Comparison of ENCODE assay signal across 8 mouse cellular contexts in genomic region chr4:127319613-127320012, GRCm38 (mm10). TPM values are rescaled to one million over a fixed set of nuclear protein-coding genes. Genes with fewer than 3 reads are reported as not detected.
DNase-seq lines count a peak whose midpoint lies in the region; ATAC-seq and TF ChIP-seq lines count a peak whose summit lies in the region.

No protein-coding gene starts in this region.

- H3K9me3 ChIP-seq in limb, embryonic 14.5 days (ENCODE audit: control insufficient read depth, low read length) = no peaks in the 10 kb centered on the region

- no peak overlapping the region for H3K4me2 ChIP-seq in limb, embryonic 14.5 days (replicated peaks; ENCODE audit: low read depth, low read length, severe bottlenecking)

- 4% methylated on average over 3 of the region's 3 CpGs for WGBS in bone marrow, adult 2 months
- 8% methylated on average over 3 of the region's 3 CpGs for WGBS in limb, embryonic 14.5 days
- WGBS in olfactory bulb, adult 2 months = 6% methylated on average over 3 of the region's 3 CpGs

- peak; percentile 33 to 43 for DNase-seq in urinary bladder, postnatal 36 days (ENCODE audit: low spot score in 2 of 2)
- DNase-seq in urinary bladder, adult 2 months (ENCODE audit: low spot score) = no peak
- peak; percentile 72 for DNase-seq in hindlimb bud, embryonic 11.5 days (ENCODE audit: extremely low spot score, low read depth, low spot score)
- DNase-seq in limb, embryonic 14.5 days (ENCODE audit: low spot score) = peak; percentile 73
- no peak for DNase-seq in ovary, postnatal 36 days (ENCODE audit: low spot score)

- TF ChIP-seq POLR2A in bone marrow, adult 2 months (IDR thresholded peaks at IDR 0.05; ENCODE audit: borderline replicate concordance, control insufficient read depth, low read depth, low read length) = no peak
- TF ChIP-seq POLR2A in embryonic fibroblast, embryonic 13.5 days (IDR thresholded peaks at IDR 0.05; ENCODE audit: low read depth, low read length) = no peak
- no peak for TF ChIP-seq POLR2A in limb, embryonic 14.5 days (IDR thresholded peaks at IDR 0.05; ENCODE audit: borderline replicate concordance, extremely low read depth, insufficient read depth, insufficient read length)
- TF ChIP-seq POLR2A in olfactory bulb, adult 2 months (IDR thresholded peaks at IDR 0.05; ENCODE audit: insufficient read depth, low read depth, low read length) = no peak

- no peaks in the 10 kb centered on the region for H3K36me3 ChIP-seq in limb, embryonic 14.5 days (ENCODE audit: control insufficient read depth, insufficient read depth, low read length)

- peak; percentile 78 for TF ChIP-seq CTCF in bone marrow, adult 2 months (IDR thresholded peaks at IDR 0.05; ENCODE audit: control insufficient read depth, insufficient read depth, low read length)
- TF ChIP-seq CTCF in embryonic fibroblast, embryonic 13.5 days (IDR thresholded peaks at IDR 0.05; ENCODE audit: borderline replicate concordance, insufficient read depth, low read length) = peak; percentile 59; the same call in 1 of the 2 replicates
- TF ChIP-seq CTCF in olfactory bulb, adult 2 months (IDR thresholded peaks at IDR 0.05; ENCODE audit: insufficient read depth, low read depth, low read length) = peak; percentile 46; the same call in 1 of the 2 replicates

- peak; percentile 50; the same call in 1 of the 2 replicates for ATAC-seq in limb, embryonic 14.5 days (ENCODE audit: low FRiP score, low read depth)

- H3K4me1 ChIP-seq in bone marrow, adult 2 months (ENCODE audit: control insufficient read depth, insufficient read depth, low read length) = no peaks in the 10 kb centered on the region; the same call in 1 of the 2 replicates
- H3K4me1 ChIP-seq in embryonic fibroblast, embryonic 13.5 days (ENCODE audit: control insufficient read depth, insufficient read depth, low read length) = no peaks in the 10 kb centered on the region
- no peaks in the 10 kb centered on the region for H3K4me1 ChIP-seq in limb, embryonic 14.5 days (ENCODE audit: control insufficient read depth, insufficient read depth, low read length)
- no peaks in the 10 kb centered on the region for H3K4me1 ChIP-seq in olfactory bulb, adult 2 months (ENCODE audit: control insufficient read depth, insufficient read depth, low read length)

- H3K27ac ChIP-seq in bone marrow, adult 2 months (ENCODE audit: control insufficient read depth, insufficient read depth, low read depth, low read length, poor library complexity) = no peak overlapping the region
- H3K27ac ChIP-seq in embryonic fibroblast, embryonic 13.5 days (ENCODE audit: insufficient read depth, low read length) = no peak overlapping the region
- H3K27ac ChIP-seq in limb, embryonic 14.5 days (replicated peaks; ENCODE audit: low read depth, low read length) = no peak overlapping the region
- no peak overlapping the region for H3K27ac ChIP-seq in olfactory bulb, adult 2 months (ENCODE audit: insufficient read depth, low read depth, low read length)

- H3K27me3 ChIP-seq in limb, embryonic 14.5 days (ENCODE audit: control insufficient read depth, insufficient read depth, low read length) = no peaks in the 10 kb centered on the region

- H3K9ac ChIP-seq in limb, embryonic 14.5 days (ENCODE audit: low read depth, low read length, severe bottlenecking) = no peak overlapping the region

- H3K4me3 ChIP-seq in bone marrow, adult 2 months (replicated peaks; ENCODE audit: control insufficient read depth, low read depth, low read length) = no peak overlapping the region
- no peak overlapping the region for H3K4me3 ChIP-seq in embryonic fibroblast, embryonic 13.5 days (ENCODE audit: insufficient read depth, low read length)
- H3K4me3 ChIP-seq in limb, embryonic 14.5 days (replicated peaks; ENCODE audit: low read length) = no peak overlapping the region
- no peak overlapping the region for H3K4me3 ChIP-seq in olfactory bulb, adult 2 months (ENCODE audit: insufficient read depth, low read depth, low read length)

RNA-seq across cellular contexts. Expression of gene Gja4, which starts 5.8 kb away (rescaled TPM):
- polyA plus RNA-seq in urinary bladder, adult 2 months (2012; rRNA removed) = 18.5 and 18.6 TPM in 2 replicates
- polyA plus RNA-seq in bone marrow, adult 2 months (2011; ENCODE audit: insufficient read depth, insufficient read length, low replicate concordance, missing spikeins) = not detected in 2 replicates
- not detected in 2 replicates for polyA plus RNA-seq in embryonic fibroblast, embryonic 13.5 days (2011; ENCODE audit: insufficient read length, low read depth, missing spikeins)
- polyA plus RNA-seq in limb, embryonic 14.5 days (2012; rRNA removed) = 21.3 and 27.5 TPM in 2 replicates
- 17.7 and 19.0 TPM in 2 replicates for polyA plus RNA-seq in limb, embryonic 14.5 days (2014; fragmentation: Nextera tagmentation; extraction: Ambion mirVana)
- polyA plus RNA-seq in olfactory bulb, adult 2 months (2012; ENCODE audit: insufficient read depth, insufficient read length, low replicate concordance, missing spikeins) = not detected in 2 replicates

RNA-seq across cellular contexts. Expression of gene Gjb3, which starts 11.0 kb away (rescaled TPM):
- 10.3 and 13.2 TPM in 2 replicates for polyA plus RNA-seq in urinary bladder, adult 2 months (2012; rRNA removed)
- polyA plus RNA-seq in bone marrow, adult 2 months (2011; ENCODE audit: insufficient read depth, insufficient read length, low replicate concordance, missing spikeins) = 4.3 TPM in 1 of 2 replicates, not detected in the other
- polyA plus RNA-seq in embryonic fibroblast, embryonic 13.5 days (2011; ENCODE audit: insufficient read length, low read depth, missing spikeins) = 6.6 and 14.0 TPM in 2 replicates
- 5.1 and 5.3 TPM in 2 replicates for polyA plus RNA-seq in limb, embryonic 14.5 days (2012; rRNA removed)
- polyA plus RNA-seq in limb, embryonic 14.5 days (2014; fragmentation: Nextera tagmentation; extraction: Ambion mirVana) = 6.4 and 10.0 TPM in 2 replicates
- not detected in 2 replicates for polyA plus RNA-seq in olfactory bulb, adult 2 months (2012; ENCODE audit: insufficient read depth, insufficient read length, low replicate concordance, missing spikeins)

RNA-seq across cellular contexts. Expression of gene Gjb4, which starts 34.3 kb away (rescaled TPM):
- polyA plus RNA-seq in urinary bladder, adult 2 months (2012; rRNA removed) = 0.16 and 0.21 TPM in 2 replicates
- not detected in 2 replicates for polyA plus RNA-seq in bone marrow, adult 2 months (2011; ENCODE audit: insufficient read depth, insufficient read length, low replicate concordance, missing spikeins)
- polyA plus RNA-seq in embryonic fibroblast, embryonic 13.5 days (2011; ENCODE audit: insufficient read length, low read depth, missing spikeins) = 0.35 and 2.2 TPM in 2 replicates
- 0.08 and 0.09 TPM in 2 replicates for polyA plus RNA-seq in limb, embryonic 14.5 days (2012; rRNA removed)
- polyA plus RNA-seq in limb, embryonic 14.5 days (2014; fragmentation: Nextera tagmentation; extraction: Ambion mirVana) = 0.14 and 0.25 TPM in 2 replicates
- polyA plus RNA-seq in olfactory bulb, adult 2 months (2012; ENCODE audit: insufficient read depth, insufficient read length, low replicate concordance, missing spikeins) = not detected in 2 replicates

RNA-seq across cellular contexts. Expression of gene Gjb5, which starts 38.4 kb away (rescaled TPM):
- polyA plus RNA-seq in urinary bladder, adult 2 months (2012; rRNA removed) = 3.8 and 4.8 TPM in 2 replicates
- polyA plus RNA-seq in bone marrow, adult 2 months (2011; ENCODE audit: insufficient read depth, insufficient read length, low replicate concordance, missing spikeins) = 1.7 TPM in 1 of 2 replicates, not detected in the other
- 2.0 and 4.0 TPM in 2 replicates for polyA plus RNA-seq in embryonic fibroblast, embryonic 13.5 days (2011; ENCODE audit: insufficient read length, low read depth, missing spikeins)
- 0.45 and 0.73 TPM in 2 replicates for polyA plus RNA-seq in limb, embryonic 14.5 days (2012; rRNA removed)
- polyA plus RNA-seq in limb, embryonic 14.5 days (2014; fragmentation: Nextera tagmentation; extraction: Ambion mirVana) = 0.41 and 0.64 TPM in 2 replicates
- polyA plus RNA-seq in olfactory bulb, adult 2 months (2012; ENCODE audit: insufficient read depth, insufficient read length, low replicate concordance, missing spikeins) = not detected in 2 replicates

Comparison
In these comparisons a context has a peak if more than half of its experiments do, and no peak if none do; other contexts are left out.
1. DNase-seq: peak in urinary bladder, postnatal 36 days (2 of 2), hindlimb bud, embryonic 11.5 days (single experiment) and limb, embryonic 14.5 days (single experiment); none in urinary bladder, adult 2 months (single experiment) and ovary, postnatal 36 days (single experiment).
2. RNA of gene Gja4, which starts 5.8 kb away (polyA plus RNA-seq): 17.7 to 27.5 TPM in limb, embryonic 14.5 days and 18.5 to 18.6 TPM in urinary bladder, adult 2 months; not detected in bone marrow, adult 2 months, not detected in embryonic fibroblast, embryonic 13.5 days and not detected in olfactory bulb, adult 2 months; every median in the first group is over 10 times any median in the second.
3. Peak in every context shown above with its lines, with median percentiles within 50 percentile points of each other: CTCF ChIP-seq.